Mouse (Mus musculus) embryo, embryonic 10.5 days (tissue): ENCODE measurements around the gene Zcchc14.

Source experiments
- DNase-seq: peaks from one replicate; pipeline ENCODE4 v3.0.0-alpha.2; 2015; ENCODE audit warnings: low spot score

Gene Zcchc14

GRCm38 (mm10) chr8:121550056-121550455 is 102.6 kb downstream of the Zcchc14 start:
- no peak for DNase-seq
